Mouse (Mus musculus) neural tube, embryonic 11.5 days (tissue): ENCODE data around the gene Apc2. TPM values are rescaled to one million over a fixed set of nuclear protein-coding genes. Genes with fewer than 3 reads are reported as not detected.
"Not testable (repeated sequence)": the region's sequence is repeated elsewhere in the genome, so short reads cannot be mapped to it uniquely, and the experiment has no call there.

Experiments
- ATAC-seq: fragments of 200-750 bp; cut with Nextera tagmentation; 2 replicates; pipeline ENCODE4 v1.8.0; 2017; ENCODE audit warnings: moderate number of reproducible peaks, mild to moderate bottlenecking, moderate TSS enrichment, moderate library complexity; ENCODE audit not compliant: insufficient read depth, low FRiP score, low TSS enrichment
- DNase-seq: peaks from one replicate; pipeline ENCODE4 v3.0.0-alpha.2; 2015; ENCODE audit warnings: low spot score
- H3K27ac ChIP-seq: fragments of 300-500 bp; sonication (generic); 2 replicates; pipeline ENCODE4 v1.5.1; 2014; ENCODE audit warnings: low read depth, mild to moderate bottlenecking, low read length
- H3K27me3 ChIP-seq: fragments of 300-500 bp; sonication (generic); 2 replicates; pipeline ENCODE4 v1.6.1; 2014; ENCODE audit warnings: mild to moderate bottlenecking, low read length, mixed read lengths; ENCODE audit not compliant: control insufficient read depth, insufficient read depth
- H3K36me3 ChIP-seq: fragments of 300-500 bp; sonication (generic); 2 replicates; pipeline ENCODE4 v1.6.1; 2014; ENCODE audit warnings: mild to moderate bottlenecking, low read length, moderate library complexity, mixed read lengths; ENCODE audit not compliant: control insufficient read depth, insufficient read depth
- H3K4me1 ChIP-seq: fragments of 300-500 bp; sonication (generic); 2 replicates; pipeline ENCODE4 v1.6.1; 2014; ENCODE audit warnings: low read length, mixed read lengths; ENCODE audit not compliant: control insufficient read depth, insufficient read depth
- H3K4me2 ChIP-seq: fragments of 300-500 bp; sonication (generic); 2 replicates; pipeline ENCODE4 v1.6.1; 2014; ENCODE audit warnings: low read depth, mild to moderate bottlenecking, moderate library complexity
- H3K4me3 ChIP-seq: fragments of 300-500 bp; sonication (generic); 2 replicates; pipeline ENCODE4 v1.5.1; 2014; ENCODE audit warnings: low read depth, low read length
- H3K9ac ChIP-seq: fragments of 300-500 bp; sonication (generic); 2 replicates; pipeline ENCODE4 v1.6.1; 2014; ENCODE audit warnings: mild to moderate bottlenecking, low read length
- H3K9me3 ChIP-seq: fragments of 300-500 bp; sonication (generic); 2 replicates; pipeline ENCODE4 v1.6.1; 2016; ENCODE audit warnings: low read length; ENCODE audit not compliant: control insufficient read depth
- WGBS: fragments of 180-500 bp; shearing (Covaris S2); extraction: QIAGEN DNeasy Blood & Tissue Kit; methylation state at CpG from one replicate; pipeline ENCODE4 v1.1.7; 2014; 5-methylcytosine and 5-hydroxymethylcytosine counted together
- polyA plus RNA-seq: library from polyadenylated mRNA; unstranded; fragments of >200 nt; fragmentation: Nextera tagmentation; extraction: Ambion mirVana; gene quantifications from 2 replicates; pipeline ENCODE4 v1.2.1, GENCODE M21; 2014

The Apc2 gene
- polyA plus RNA-seq: 81.4 and 81.7 TPM in 2 replicates

DNA sequence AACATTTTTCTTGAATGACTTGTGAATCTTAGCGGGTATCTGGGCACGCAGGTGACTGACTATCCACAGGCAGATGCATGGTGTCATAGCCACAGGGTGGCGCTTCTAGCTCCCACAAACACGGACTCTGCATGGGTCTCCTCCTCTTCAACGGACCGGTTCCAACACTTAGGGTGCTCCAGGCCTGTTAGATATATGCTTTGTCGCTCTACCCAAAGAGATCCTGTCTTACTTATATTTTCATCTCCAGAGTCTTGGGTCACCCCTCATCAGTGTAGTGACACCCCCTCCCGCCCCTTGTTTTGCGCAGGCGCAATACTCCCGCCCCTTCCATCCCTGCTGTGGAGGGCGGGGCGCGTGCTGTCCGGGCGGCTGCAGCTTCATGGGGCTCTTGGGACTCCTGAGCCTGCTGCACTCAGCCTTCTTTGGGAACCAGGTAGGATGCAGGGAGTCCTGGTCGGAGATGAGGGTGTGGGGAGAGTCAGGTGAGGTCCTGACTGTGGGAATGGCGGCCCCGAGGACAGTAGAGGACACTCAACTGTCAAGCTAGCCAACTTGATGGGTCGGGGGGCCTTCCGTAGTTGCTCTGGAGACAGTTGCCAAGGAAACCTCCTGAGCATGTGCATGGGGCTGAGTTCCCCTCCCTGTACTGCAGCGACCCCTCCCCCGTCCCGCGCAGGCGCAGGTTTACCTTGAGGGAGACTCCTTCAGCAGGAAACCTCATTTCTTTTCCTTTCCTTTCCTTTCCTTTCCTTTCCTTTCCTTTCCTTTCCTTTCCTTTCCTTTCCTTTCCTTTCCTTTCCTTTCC, at the start of gene Apc2:
Apc2 (plus strand) TSS at position 360 of the 808 bp plus-strand sequence.
- under 1% methylated on average over 26 of the region's 26 CpGs for WGBS
- Histone ChIP-seq H3K36me3 (peaks cover 6% of the 10 kb centered on the region), H3K4me1 (peaks cover 27% of the 10 kb centered on the region), H3K27ac (peak within 1 kb of the TSS; percentile 76), H3K9me3 (no peaks in the 10 kb centered on the region), H3K27me3 (peaks cover 12% of the 10 kb centered on the region), H3K4me3 (peak within 1 kb of the TSS; percentile 35), H3K4me2 (peak within 1 kb of the TSS; percentile 67), H3K9ac (peak within 1 kb of the TSS; percentile 44)
- DNase-seq (peak; percentile 85), ATAC-seq (peak; percentile 45)

DNA sequence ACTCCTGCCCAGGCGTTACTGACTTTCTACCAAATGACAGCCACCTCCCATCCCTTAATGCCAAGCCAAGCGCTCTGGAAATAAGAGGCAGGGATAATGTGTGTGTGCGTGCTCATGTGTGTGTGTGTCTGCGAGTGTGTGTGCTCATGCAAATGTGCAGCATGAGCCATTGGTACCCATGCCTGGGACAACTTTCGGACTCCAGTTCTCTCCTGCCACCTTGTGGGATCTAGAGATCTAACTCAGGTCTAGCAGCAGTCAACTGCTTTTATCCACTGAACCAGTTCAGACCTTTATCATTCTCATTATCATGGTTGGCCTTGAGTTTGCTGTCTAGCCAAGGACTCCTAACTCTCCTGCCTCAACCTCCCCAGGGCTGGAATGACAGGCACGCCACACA, 47.9 kb upstream of the Apc2 start:
- DNase-seq (no peak), ATAC-seq (no peak)
- no peaks in the 10 kb centered on the region for H3K9me3 ChIP-seq
- no peak overlapping the region for H3K27ac ChIP-seq
- H3K9ac ChIP-seq: no peak overlapping the region
- H3K4me1 ChIP-seq: peaks cover 12% of the 10 kb centered on the region; the same call in 1 of the 2 replicates
- WGBS: 63% methylated on average over 6 of the region's 6 CpGs
- no peaks in the 10 kb centered on the region for H3K27me3 ChIP-seq
- H3K36me3 ChIP-seq: peaks cover 14% of the 10 kb centered on the region; the same call in 1 of the 2 replicates
- no peak overlapping the region for H3K4me3 ChIP-seq
- H3K4me2 ChIP-seq: no peak overlapping the region

DNA sequence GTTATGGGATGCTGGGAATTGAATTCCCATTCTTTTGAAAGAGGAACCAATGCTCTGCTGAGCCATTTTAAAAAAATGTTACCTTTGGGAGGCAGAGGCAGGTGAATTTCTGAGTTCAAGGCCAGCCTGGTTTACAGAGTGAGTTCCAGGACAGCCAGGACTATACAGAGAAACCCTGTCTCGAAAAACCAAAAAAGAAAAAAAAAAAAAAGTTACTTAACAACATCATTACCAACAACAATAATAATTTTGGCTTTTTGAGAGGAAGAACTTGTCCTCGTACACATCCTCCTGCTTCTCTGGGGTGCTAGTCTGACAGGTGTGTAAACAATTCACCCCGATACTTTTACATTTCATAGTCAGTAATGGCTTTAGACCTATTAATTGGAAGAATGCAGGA, 47.3 kb upstream of the Apc2 start:
- not testable (repeated sequence) for H3K27ac ChIP-seq, H3K9ac ChIP-seq, DNase-seq, H3K9me3 ChIP-seq, H3K27me3 ChIP-seq
- Histone ChIP-seq H3K4me1 (peaks cover 12% of the 10 kb centered on the region; the same call in 1 of the 2 replicates), H3K4me2 (peak overlapping the region; percentile 82; the same call in 1 of the 2 replicates), H3K4me3 (peak overlapping the region; percentile 66; the same call in 1 of the 2 replicates), H3K36me3 (peaks cover 11% of the 10 kb centered on the region; the same call in 1 of the 2 replicates)
- 61% methylated on average over 3 of the region's 3 CpGs for WGBS
- ATAC-seq: 0 out of 2 replicates have a peak, but pooled peaks have one; percentile 0

DNA sequence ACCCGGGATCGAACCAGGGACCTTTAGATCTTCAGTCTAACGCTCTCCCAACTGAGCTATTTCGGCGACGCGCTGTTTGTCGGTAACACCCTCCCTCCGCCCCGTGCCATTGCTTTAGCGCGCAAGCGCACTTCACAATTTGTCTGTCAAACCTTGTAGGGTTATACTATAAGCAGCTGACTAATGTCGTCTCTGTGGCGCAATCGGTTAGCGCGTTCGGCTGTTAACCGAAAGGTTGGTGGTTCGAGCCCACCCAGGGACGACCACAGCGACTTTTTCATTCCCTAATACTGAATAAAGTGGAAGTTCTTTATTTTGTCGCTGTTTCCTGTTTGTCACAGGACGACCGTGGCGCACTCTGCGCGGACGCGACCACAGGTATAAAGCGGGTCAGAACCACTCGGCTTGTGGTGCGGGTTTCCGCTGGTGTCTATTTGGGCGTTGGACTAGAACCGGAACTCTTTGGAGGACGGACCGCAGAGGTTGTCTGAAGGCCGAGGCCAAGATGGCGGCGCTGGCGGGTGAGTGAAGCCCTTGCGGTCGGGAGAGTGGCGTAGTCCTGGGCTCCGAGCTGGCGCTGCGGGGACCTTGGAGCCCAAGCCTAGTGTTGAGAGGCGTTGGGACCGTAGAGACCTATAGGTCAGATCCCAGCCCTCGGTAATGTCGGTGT, 46.7 kb upstream of the Apc2 start, which contains the start of gene Ndufs7:
Ndufs7 (plus strand) TSS at position 151 of the 670 bp plus-strand sequence.
- under 1% methylated on average over 53 of the region's 53 CpGs for WGBS
- H3K4me1 ChIP-seq: peaks cover 12% of the 10 kb centered on the region; the same call in 1 of the 2 replicates

DNA sequence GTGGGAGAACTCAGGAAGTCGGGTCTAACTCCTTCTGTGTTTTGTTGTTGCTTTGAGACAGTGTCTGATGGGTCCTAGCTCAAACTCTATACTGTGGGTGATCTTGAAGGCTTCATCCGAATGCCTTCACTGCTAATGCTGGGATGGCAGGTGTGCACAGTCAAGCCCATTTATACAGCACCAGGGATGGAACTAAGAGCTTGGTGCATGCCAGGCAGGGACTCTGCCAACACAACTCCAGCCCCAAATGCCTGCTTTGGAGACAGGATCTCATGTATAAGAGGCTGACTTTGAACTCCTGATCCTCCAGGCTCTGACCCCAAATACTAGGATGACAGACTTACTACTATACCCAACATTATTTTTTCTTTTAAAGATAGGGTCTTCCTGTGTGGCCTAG, 45.7 kb upstream of the Apc2 start:
- no peaks in the 10 kb centered on the region for H3K9me3 ChIP-seq
- H3K4me1 ChIP-seq: peaks cover 12% of the 10 kb centered on the region; the same call in 1 of the 2 replicates
- DNase-seq: no peak
- H3K9ac ChIP-seq: peak overlapping the region; percentile 75
- no peaks in the 10 kb centered on the region for H3K27me3 ChIP-seq
- 56% methylated on average over 2 of the region's 2 CpGs for WGBS
- no peak for ATAC-seq
- no peak overlapping the region for H3K27ac ChIP-seq
- H3K4me2 ChIP-seq: peak overlapping the region; percentile 82
- H3K36me3 ChIP-seq: 0 out of 2 replicates have a peak, but pooled peaks cover 5% of the 10 kb centered on the region
- peak overlapping the region; percentile 66 for H3K4me3 ChIP-seq

More for the DNA sequence above, 46.7 kb upstream of the Apc2 start, which contains the start of gene Ndufs7:
- H3K4me2 ChIP-seq: peak within 1 kb of the TSS; percentile 82
- H3K27ac ChIP-seq: peak within 1 kb of the TSS; percentile 28
- peak within 1 kb of the TSS; percentile 66 for H3K4me3 ChIP-seq
- no peaks in the 10 kb centered on the region for H3K9me3 ChIP-seq
- peak within 1 kb of the TSS; percentile 75 for H3K9ac ChIP-seq
- H3K36me3 ChIP-seq: peaks cover 6% of the 10 kb centered on the region; the same call in 1 of the 2 replicates
- DNase-seq (peak; percentile 92), ATAC-seq (peak; percentile 86)
- H3K27me3 ChIP-seq: no peaks in the 10 kb centered on the region

DNA sequence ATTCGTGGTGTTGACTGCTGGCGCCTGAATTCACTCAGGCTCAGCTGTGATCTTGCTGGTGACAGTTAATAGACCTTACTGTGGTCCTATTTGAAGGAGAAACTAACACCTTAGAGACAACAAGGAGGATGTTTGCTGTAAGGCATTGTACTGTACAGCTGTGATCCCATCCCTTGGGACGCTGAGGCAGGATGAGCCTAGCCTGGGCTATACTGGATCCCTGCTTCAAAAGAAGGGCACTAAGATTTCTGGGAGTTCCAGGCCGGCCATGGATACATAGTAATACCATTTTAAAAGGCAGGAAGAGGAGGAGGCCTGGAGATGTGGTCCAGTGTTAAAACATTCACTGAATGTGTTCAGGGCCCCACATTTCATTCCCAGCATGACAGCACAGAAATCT, 45.2 kb upstream of the Apc2 start:
- no peaks in the 10 kb centered on the region for H3K9me3 ChIP-seq
- peaks cover 8% of the 10 kb centered on the region; the same call in 1 of the 2 replicates for H3K36me3 ChIP-seq
- WGBS: 86% methylated on average over 4 of the region's 4 CpGs
- no peak overlapping the region; the same call in 1 of the 2 replicates for H3K9ac ChIP-seq
- H3K27me3 ChIP-seq: no peaks in the 10 kb centered on the region
- H3K27ac ChIP-seq: no peak overlapping the region
- H3K4me1 ChIP-seq: peaks cover 12% of the 10 kb centered on the region; the same call in 1 of the 2 replicates
- ATAC-seq: no peak
- H3K4me3 ChIP-seq: no peak overlapping the region
- DNase-seq: no peak
- peak overlapping the region; percentile 82; the same call in 1 of the 2 replicates for H3K4me2 ChIP-seq

DNA sequence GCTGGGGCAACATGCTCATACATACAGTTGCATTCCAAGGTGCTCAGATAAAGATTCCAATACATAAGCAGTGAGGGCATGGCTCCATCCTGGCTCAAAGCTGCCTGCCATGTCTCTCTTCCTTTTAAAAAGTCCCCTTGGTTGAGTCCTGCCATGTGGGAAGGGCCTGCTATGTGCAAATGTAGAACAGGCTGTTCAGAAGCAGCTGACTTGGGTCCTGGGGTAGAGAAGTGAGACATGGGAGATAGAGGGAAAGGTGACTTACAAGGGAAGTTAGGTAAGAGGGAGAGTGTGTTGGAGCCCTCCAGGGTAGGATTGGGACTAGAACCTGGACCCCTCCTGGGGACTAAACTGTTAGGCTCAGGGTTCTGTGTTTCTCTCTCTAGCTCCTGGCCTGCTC, 43.8 kb upstream of the Apc2 start:
- Histone ChIP-seq H3K4me2 (no peak overlapping the region), H3K27me3 (no peaks in the 10 kb centered on the region), H3K4me1 (peaks cover 12% of the 10 kb centered on the region; the same call in 1 of the 2 replicates), H3K36me3 (peaks cover 14% of the 10 kb centered on the region), H3K9ac (no peak overlapping the region), H3K9me3 (no peaks in the 10 kb centered on the region), H3K4me3 (no peak overlapping the region), H3K27ac (no peak overlapping the region)
- DNase-seq (no peak), ATAC-seq (no peak)

DNA sequence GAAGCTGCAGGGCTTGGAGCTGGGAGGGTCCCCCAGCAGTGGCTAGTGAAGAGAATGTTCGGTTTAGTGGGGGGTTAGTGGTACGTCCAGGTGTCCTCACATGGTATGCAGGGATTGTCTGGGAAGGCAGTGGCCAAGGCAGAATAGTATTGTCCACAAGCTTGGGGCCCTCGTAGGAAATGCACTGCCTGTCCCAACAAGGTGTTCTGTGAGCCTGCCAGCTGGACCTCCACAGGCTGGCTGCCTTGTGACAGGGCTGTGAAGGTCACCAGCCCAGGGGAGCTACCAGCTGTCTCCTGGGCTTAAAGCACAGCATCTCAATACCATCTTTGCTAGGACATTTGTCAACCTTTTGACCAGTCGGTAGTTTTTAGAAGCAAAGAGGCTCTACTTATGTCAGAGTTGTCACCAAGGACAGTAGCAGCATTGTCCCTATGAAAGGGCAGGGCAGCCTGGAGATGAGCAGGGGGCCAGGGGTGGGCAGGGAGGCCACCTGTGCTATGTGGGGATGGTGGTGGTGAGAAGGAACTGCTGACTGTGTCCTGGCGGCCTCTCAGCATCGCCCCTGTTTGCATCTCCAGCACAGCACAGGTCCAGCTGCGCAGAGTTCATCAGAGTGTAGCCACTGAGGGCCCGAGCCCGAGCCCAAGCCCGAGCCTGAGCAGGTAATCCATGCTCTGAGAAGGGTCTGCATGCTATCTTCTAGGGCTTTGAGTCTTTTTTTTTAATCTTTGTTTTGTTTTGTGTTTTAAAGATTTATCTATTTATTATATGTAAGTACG, 43.1 kb upstream of the Apc2 start:
- H3K9me3 ChIP-seq: no peaks in the 10 kb centered on the region
- H3K27me3 ChIP-seq: no peaks in the 10 kb centered on the region
- no peak overlapping the region for H3K4me2 ChIP-seq
- H3K27ac ChIP-seq: no peak overlapping the region
- DNase-seq: no peak
- peaks cover 12% of the 10 kb centered on the region; the same call in 1 of the 2 replicates for H3K4me1 ChIP-seq
- peaks cover 14% of the 10 kb centered on the region for H3K36me3 ChIP-seq
- ATAC-seq: no peak
- WGBS: 92% methylated on average over 11 of the region's 11 CpGs
- H3K9ac ChIP-seq: no peak overlapping the region
- no peak overlapping the region for H3K4me3 ChIP-seq
